ENCODE assay signal across 26 mouse cellular contexts in genomic region chr14:93564361-93564760, GRCm38 (mm10).
DNase-seq lines count a peak whose midpoint lies in the region; ATAC-seq lines count a peak whose summit lies in the region.
"Had no signal": no experiment of that assay in that cellular context is flagged by ENCODE, and none has a peak within 500 bp of the region (broad histone marks: within the 10 kb centered on the region; RNA-seq: fewer than 3 reads in every experiment).

No protein-coding gene starts in this region.

- WGBS in midbrain, embryonic 11.5 days: 83% methylated on average over 2 of the region's 2 CpGs
- 81% methylated on average over 2 of the region's 2 CpGs for WGBS in midbrain, embryonic 16.5 days

- no peaks in the 10 kb centered on the region for H3K9me3 ChIP-seq in midbrain, embryonic 11.5 days (ENCODE audit: control insufficient read depth, low read length)
- no peaks in the 10 kb centered on the region; the same call in 1 of the 2 replicates for H3K9me3 ChIP-seq in midbrain, embryonic 16.5 days (replicated peaks; ENCODE audit: control insufficient read depth, low read length, poor library complexity, severe bottlenecking)
- H3K9me3 ChIP-seq: forebrain, embryonic 12.5 days; heart, embryonic 13.5 days; hindbrain, embryonic 12.5 days; kidney, embryonic 15.5 days; limb, embryonic 10.5 days; liver, embryonic 15.5 days; midbrain, embryonic 15.5 days; neural tube, embryonic 13.5 days had no signal

- no peak for ATAC-seq in midbrain, embryonic 11.5 days (ENCODE audit: low FRiP score)
- ATAC-seq in midbrain, embryonic 16.5 days: no peak
- ATAC-seq: activated CD4-positive, CD25-positive, alpha-beta regulatory T cell, adult 4 months; midbrain, embryonic 15.5 days had no signal

- H3K4me2 ChIP-seq in midbrain, embryonic 11.5 days: no peak overlapping the region
- no peak overlapping the region for H3K4me2 ChIP-seq in midbrain, embryonic 16.5 days (ENCODE audit: low read length)
- H3K4me2 ChIP-seq: forebrain, embryonic 12.5 days; heart, embryonic 13.5 days; hindbrain, embryonic 12.5 days; kidney, embryonic 15.5 days; liver, embryonic 15.5 days; midbrain, embryonic 15.5 days; neural tube, embryonic 13.5 days had no signal

- no peak overlapping the region for H3K27ac ChIP-seq in midbrain, embryonic 11.5 days (ENCODE audit: low read depth, low read length)
- no peak overlapping the region for H3K27ac ChIP-seq in midbrain, embryonic 16.5 days (ENCODE audit: low read length)
- H3K27ac ChIP-seq: forebrain, embryonic 12.5 days; heart, embryonic 13.5 days; hindbrain, embryonic 12.5 days; kidney, embryonic 15.5 days; limb, embryonic 10.5 days; liver, embryonic 15.5 days; midbrain, embryonic 15.5 days; neural tube, embryonic 13.5 days had no signal

- H3K4me3 ChIP-seq in midbrain, embryonic 11.5 days (ENCODE audit: low read depth, low read length): no peak overlapping the region
- no peak overlapping the region for H3K4me3 ChIP-seq in midbrain, embryonic 16.5 days (ENCODE audit: low read depth, low read length)
- H3K4me3 ChIP-seq: forebrain, embryonic 12.5 days; heart, embryonic 13.5 days; hindbrain, embryonic 12.5 days; kidney, embryonic 15.5 days; limb, embryonic 10.5 days; liver, embryonic 15.5 days; midbrain, embryonic 15.5 days; myocyte; neural tube, embryonic 13.5 days had no signal

- H3K4me1 ChIP-seq in midbrain, embryonic 11.5 days (ENCODE audit: control insufficient read depth, insufficient read depth, low read length): no peaks in the 10 kb centered on the region
- no peaks in the 10 kb centered on the region for H3K4me1 ChIP-seq in midbrain, embryonic 16.5 days (ENCODE audit: control insufficient read depth, insufficient read depth, low read length)
- H3K4me1 ChIP-seq: forebrain, embryonic 12.5 days; heart, embryonic 13.5 days; hindbrain, embryonic 12.5 days; kidney, embryonic 15.5 days; limb, embryonic 10.5 days; liver, embryonic 15.5 days; midbrain, embryonic 15.5 days; neural tube, embryonic 13.5 days had no signal

- no peak overlapping the region for H3K9ac ChIP-seq in midbrain, embryonic 11.5 days (ENCODE audit: low read length)
- H3K9ac ChIP-seq in midbrain, embryonic 16.5 days (ENCODE audit: low read depth, low read length): no peak overlapping the region
- H3K9ac ChIP-seq: forebrain, embryonic 12.5 days; heart, embryonic 13.5 days; hindbrain, embryonic 12.5 days; kidney, embryonic 15.5 days; liver, embryonic 15.5 days; midbrain, embryonic 15.5 days; neural tube, embryonic 13.5 days had no signal

- no peaks in the 10 kb centered on the region for H3K27me3 ChIP-seq in midbrain, embryonic 11.5 days (ENCODE audit: control insufficient read depth, insufficient read depth, low read length)
- H3K27me3 ChIP-seq in midbrain, embryonic 16.5 days (ENCODE audit: control insufficient read depth, insufficient read depth, low read depth, low read length): no peaks in the 10 kb centered on the region
- H3K27me3 ChIP-seq: CH12.LX; forebrain, embryonic 12.5 days; heart, embryonic 13.5 days; hindbrain, embryonic 12.5 days; kidney, embryonic 15.5 days; liver, embryonic 15.5 days; midbrain, embryonic 15.5 days; neural tube, embryonic 13.5 days had no signal

- H3K36me3 ChIP-seq in midbrain, embryonic 11.5 days (ENCODE audit: control insufficient read depth, insufficient read depth, low read length): no peaks in the 10 kb centered on the region
- no peaks in the 10 kb centered on the region for H3K36me3 ChIP-seq in midbrain, embryonic 16.5 days (ENCODE audit: control insufficient read depth, insufficient read depth, low read length)
- H3K36me3 ChIP-seq: forebrain, embryonic 12.5 days; G1E; heart, embryonic 13.5 days; hindbrain, embryonic 12.5 days; kidney, embryonic 15.5 days; limb, embryonic 10.5 days; liver, embryonic 15.5 days; midbrain, embryonic 15.5 days; neural tube, embryonic 13.5 days had no signal

- DNase-seq in cerebellum, adult 18-20 months: peak; percentile 19 to 21
- no peak for DNase-seq in cerebellum, adult 9-11 months
- peak; percentile 54 for DNase-seq in midbrain, embryonic 11.5 days (ENCODE audit: low spot score, missing footprints)
- DNase-seq in adrenal gland, postnatal 25 days: peak; percentile 25
- DNase-seq in kidney, postnatal 14 days: no peak
- DNase-seq in urinary bladder, postnatal 36 days (ENCODE audit: low spot score in 2 of 2): no peak
- DNase-seq: B cell, adult 2 months; gastrocnemius, postnatal 25 days; heart, adult 18-20 months; heart, postnatal 14 days; kidney, adult 11 months; liver; lung, postnatal 4 days had no signal

Comparison
In these comparisons a context has a peak if more than half of its experiments do, and no peak if none do; other contexts are left out.
1. DNase-seq: peak in cerebellum, adult 18-20 months (2 of 2), midbrain, embryonic 11.5 days (single experiment) and adrenal gland, postnatal 25 days (single experiment); none in cerebellum, adult 9-11 months (single experiment), kidney, postnatal 14 days (single experiment) and urinary bladder, postnatal 36 days (0 of 2).